Mouse (Mus musculus): ENCODE data around the gene Npas1. TPM values are rescaled to one million over a fixed set of nuclear protein-coding genes. Genes with fewer than 3 reads are reported as not detected.

Gene Npas1
- polyA plus RNA-seq, 1 experiment = not detected

DNA sequence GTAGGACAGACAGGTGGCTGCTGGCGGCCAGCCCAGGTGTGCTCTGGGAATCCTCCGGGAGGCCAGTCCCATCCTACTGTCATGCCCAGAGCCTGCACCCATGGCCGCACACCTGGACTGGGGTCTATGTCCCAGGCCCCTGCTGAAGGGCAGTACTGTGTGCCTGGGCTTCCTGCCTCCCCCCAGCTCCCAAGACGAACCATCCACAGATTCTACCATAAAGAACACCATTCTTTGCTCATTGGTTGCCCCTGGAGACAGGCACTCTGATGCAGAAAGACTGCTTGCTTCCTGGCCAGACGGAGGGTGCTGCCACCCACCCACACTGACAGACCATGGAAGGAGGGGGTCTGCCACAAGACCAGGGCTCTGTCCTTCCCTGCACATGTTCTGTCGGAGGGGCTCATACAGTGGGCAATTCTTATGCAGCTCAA, 22.2 kb upstream of the Npas1 start:
- no peak for TF ChIP-seq POLR2A (IDR thresholded peaks at IDR 0.05; ENCODE audit: borderline replicate concordance, low read depth, low read length)
- no peak for TF ChIP-seq CTCF (IDR thresholded peaks at IDR 0.05; ENCODE audit: low read depth, low read length)
- H3K4me3 ChIP-seq (ENCODE audit: insufficient read depth, low read length) = no peak overlapping the region
- no peak overlapping the region for H3K27ac ChIP-seq (ENCODE audit: insufficient read depth, low read depth, low read length)
- H3K4me1 ChIP-seq (ENCODE audit: control insufficient read depth, insufficient read depth, low read length) = no peaks in the 10 kb centered on the region

DNA sequence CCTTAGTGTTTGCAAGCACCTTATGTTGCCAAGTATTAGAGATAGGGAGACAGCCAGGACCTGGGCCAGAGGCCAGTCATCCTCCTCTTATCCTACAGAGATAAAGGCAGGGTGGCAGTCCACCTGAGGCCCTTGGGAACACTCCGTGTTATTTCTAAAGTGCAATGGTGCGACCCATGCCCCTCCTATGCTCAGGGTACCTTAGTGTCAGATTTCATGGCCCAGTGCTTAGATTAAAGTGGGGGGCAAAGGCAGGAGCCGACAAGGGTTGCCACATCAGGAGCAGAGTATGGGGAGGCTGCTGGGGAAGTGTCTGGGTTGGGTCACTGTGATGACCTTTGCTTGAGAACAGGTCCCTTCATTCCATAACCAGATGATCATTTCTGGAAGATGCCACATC, 18.7 kb upstream of the Npas1 start:
- 0 out of 2 replicates have a peak, but pooled peaks cover 2% of the 10 kb centered on the region for H3K4me1 ChIP-seq (ENCODE audit: control insufficient read depth, insufficient read depth, low read length)
- H3K27ac ChIP-seq (ENCODE audit: insufficient read depth, low read depth, low read length) = no peak overlapping the region
- TF ChIP-seq CTCF (IDR thresholded peaks at IDR 0.05; ENCODE audit: low read depth, low read length) (no peak), POLR2A (IDR thresholded peaks at IDR 0.05; ENCODE audit: borderline replicate concordance, low read depth, low read length) (no peak)
- no peak overlapping the region for H3K4me3 ChIP-seq (ENCODE audit: insufficient read depth, low read length)

DNA sequence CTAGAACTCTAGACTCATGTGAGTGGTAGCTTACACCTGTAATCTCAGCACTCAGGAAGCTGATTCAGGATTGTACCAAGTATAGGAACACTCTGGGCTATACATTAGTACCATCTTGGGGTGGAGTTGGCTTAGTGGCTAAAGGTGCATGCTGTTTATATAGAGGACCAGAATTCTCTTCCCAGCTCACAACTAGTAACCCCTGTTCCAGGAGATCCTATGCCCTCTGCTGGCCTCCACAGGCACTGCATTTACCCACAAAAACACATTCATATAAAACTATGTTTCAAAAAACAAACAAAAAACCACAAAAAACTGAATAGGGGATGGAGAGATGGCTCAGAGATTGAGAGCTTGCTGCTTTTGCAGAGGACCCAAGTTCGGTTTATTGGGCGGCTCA, 15.8 kb upstream of the Npas1 start:
- Histone ChIP-seq H3K4me3 (ENCODE audit: insufficient read depth, low read length) (no peak overlapping the region), H3K27ac (ENCODE audit: insufficient read depth, low read depth, low read length) (no peak overlapping the region), H3K4me1 (ENCODE audit: control insufficient read depth, insufficient read depth, low read length) (0 out of 2 replicates have a peak, but pooled peaks cover 2% of the 10 kb centered on the region)
- TF ChIP-seq CTCF (IDR thresholded peaks at IDR 0.05; ENCODE audit: low read depth, low read length) = no peak
- no peak for TF ChIP-seq POLR2A (IDR thresholded peaks at IDR 0.05; ENCODE audit: borderline replicate concordance, low read depth, low read length)

DNA sequence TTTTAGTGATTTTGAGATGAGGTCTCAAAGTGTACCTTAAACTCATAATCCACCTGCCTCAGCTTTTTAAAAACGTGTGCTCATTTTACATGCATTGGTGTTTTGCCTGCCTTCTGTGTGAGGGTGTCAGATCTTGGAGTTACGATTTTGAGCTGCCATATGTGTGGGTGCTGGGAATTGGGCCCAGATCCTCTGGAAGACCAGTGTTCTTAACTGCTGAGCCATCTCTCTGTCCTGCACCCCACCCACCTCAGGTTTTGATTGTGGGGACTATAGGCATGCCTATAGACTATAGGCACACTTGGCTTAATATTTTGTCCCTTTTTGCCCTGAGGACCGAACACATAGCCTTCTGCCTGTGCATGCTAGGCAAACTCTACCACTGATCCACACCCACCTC, 14.7 kb upstream of the Npas1 start:
- H3K4me1 ChIP-seq (ENCODE audit: control insufficient read depth, insufficient read depth, low read length) = 0 out of 2 replicates have a peak, but pooled peaks cover 2% of the 10 kb centered on the region
- TF ChIP-seq CTCF (IDR thresholded peaks at IDR 0.05; ENCODE audit: low read depth, low read length) (no peak), POLR2A (IDR thresholded peaks at IDR 0.05; ENCODE audit: borderline replicate concordance, low read depth, low read length) (no peak)
- H3K4me3 ChIP-seq (ENCODE audit: insufficient read depth, low read length) = no peak overlapping the region
- H3K27ac ChIP-seq (ENCODE audit: insufficient read depth, low read depth, low read length) = no peak overlapping the region

DNA sequence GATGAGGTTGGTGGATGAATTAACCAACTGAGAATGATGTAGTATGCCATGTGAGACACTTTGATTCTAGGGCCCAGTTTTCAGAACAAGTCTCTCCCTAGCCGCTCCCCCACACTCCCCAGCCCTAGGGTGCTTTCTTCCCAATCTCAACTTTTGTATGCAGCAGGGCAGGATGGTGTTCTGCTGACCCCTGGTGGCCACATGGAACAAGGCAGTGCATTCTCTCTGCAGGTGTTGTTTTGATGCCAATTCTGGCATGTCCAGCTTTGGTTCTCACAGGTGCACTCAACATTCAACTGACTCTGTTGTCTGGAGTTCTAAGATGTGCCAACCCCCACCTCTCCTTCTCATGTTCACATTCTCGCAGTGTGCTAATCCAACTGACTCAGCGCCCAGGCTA, 14.2 kb upstream of the Npas1 start:
- Histone ChIP-seq H3K4me3 (ENCODE audit: insufficient read depth, low read length) (no peak overlapping the region), H3K4me1 (ENCODE audit: control insufficient read depth, insufficient read depth, low read length) (0 out of 2 replicates have a peak, but pooled peaks cover 2% of the 10 kb centered on the region)
- TF ChIP-seq POLR2A (IDR thresholded peaks at IDR 0.05; ENCODE audit: borderline replicate concordance, low read depth, low read length) = no peak
- TF ChIP-seq CTCF (IDR thresholded peaks at IDR 0.05; ENCODE audit: low read depth, low read length) = peak; percentile 96

DNA sequence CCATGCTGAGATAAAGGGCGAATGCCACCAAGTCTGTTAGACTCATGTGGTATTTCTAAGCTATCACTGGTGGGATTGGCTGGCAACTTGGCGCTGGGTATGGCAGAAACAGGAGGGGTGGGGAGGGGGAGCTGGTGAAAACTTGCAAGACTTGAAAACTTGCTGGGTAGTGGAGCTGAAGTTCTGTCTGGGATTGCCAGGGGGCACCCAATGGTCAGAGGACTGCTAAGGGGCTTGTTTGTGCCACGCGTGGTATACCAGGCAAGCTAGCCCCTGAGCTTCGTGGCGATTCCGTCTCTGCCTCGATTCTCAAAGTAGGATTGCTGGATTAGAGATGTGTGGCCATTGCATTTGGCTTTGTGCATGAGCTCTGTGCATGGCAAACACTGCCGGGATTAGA, 12.4 kb upstream of the Npas1 start:
- no peak for TF ChIP-seq CTCF (IDR thresholded peaks at IDR 0.05; ENCODE audit: low read depth, low read length)
- no peak for TF ChIP-seq POLR2A (IDR thresholded peaks at IDR 0.05; ENCODE audit: borderline replicate concordance, low read depth, low read length)
- Histone ChIP-seq H3K27ac (ENCODE audit: insufficient read depth, low read depth, low read length) (no peak overlapping the region), H3K4me3 (ENCODE audit: insufficient read depth, low read length) (no peak overlapping the region), H3K4me1 (ENCODE audit: control insufficient read depth, insufficient read depth, low read length) (0 out of 2 replicates have a peak, but pooled peaks cover 2% of the 10 kb centered on the region)

More for the DNA sequence above, 14.2 kb upstream of the Npas1 start:
- no peak overlapping the region for H3K27ac ChIP-seq (ENCODE audit: insufficient read depth, low read depth, low read length)

DNA sequence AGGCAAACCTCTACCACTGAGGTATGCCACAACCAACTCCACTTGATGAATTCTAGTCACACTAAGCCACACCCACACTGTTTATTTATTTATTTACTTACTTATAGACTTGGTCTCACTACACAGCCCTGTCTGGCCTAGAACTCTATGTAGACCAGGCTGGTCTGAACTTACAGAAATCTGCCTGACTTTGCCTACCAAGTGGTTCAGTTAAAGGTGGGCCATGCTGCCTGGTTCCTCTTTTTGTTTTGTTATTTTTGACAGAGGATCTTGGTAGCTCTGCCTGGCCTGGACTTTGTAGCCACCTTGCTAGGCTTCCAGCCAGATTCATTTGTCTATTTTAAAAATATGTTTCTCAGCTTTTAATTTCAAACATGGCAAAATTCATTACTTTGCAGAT, 11.3 kb upstream of the Npas1 start:
- TF ChIP-seq CTCF (IDR thresholded peaks at IDR 0.05; ENCODE audit: low read depth, low read length) (no peak), POLR2A (IDR thresholded peaks at IDR 0.05; ENCODE audit: borderline replicate concordance, low read depth, low read length) (no peak)
- 0 out of 2 replicates have a peak, but pooled peaks cover 2% of the 10 kb centered on the region for H3K4me1 ChIP-seq (ENCODE audit: control insufficient read depth, insufficient read depth, low read length)
- H3K4me3 ChIP-seq (ENCODE audit: insufficient read depth, low read length) = no peak overlapping the region
- no peak overlapping the region for H3K27ac ChIP-seq (ENCODE audit: insufficient read depth, low read depth, low read length)

DNA sequence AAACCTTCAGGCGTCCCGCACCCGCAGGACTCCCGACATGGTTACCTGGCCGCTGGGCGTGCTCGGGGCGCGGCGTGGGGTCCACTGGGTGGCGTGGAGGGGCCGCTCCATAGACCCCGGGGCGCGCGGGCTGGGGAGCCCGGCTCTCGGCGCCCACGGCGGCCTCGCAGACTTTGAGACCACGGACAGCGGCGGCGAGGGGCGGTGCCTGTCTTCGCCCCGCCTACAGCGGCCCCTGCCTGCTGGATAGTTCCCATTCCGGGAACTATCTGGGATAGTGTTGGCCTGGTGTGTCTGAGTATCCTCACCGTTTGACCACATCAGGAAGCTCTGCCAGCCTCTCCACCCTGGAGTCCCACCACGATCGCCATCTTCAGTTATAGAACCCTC, 933 bp downstream of the Npas1 start:
- no peak overlapping the region for H3K27ac ChIP-seq (ENCODE audit: insufficient read depth, low read depth, low read length)
- no peak overlapping the region for H3K4me3 ChIP-seq (ENCODE audit: insufficient read depth, low read length)
- TF ChIP-seq POLR2A (IDR thresholded peaks at IDR 0.05; ENCODE audit: borderline replicate concordance, low read depth, low read length) = no peak
- TF ChIP-seq CTCF (IDR thresholded peaks at IDR 0.05; ENCODE audit: low read depth, low read length) = no peak
- H3K4me1 ChIP-seq (ENCODE audit: control insufficient read depth, insufficient read depth, low read length) = no peaks in the 10 kb centered on the region

DNA sequence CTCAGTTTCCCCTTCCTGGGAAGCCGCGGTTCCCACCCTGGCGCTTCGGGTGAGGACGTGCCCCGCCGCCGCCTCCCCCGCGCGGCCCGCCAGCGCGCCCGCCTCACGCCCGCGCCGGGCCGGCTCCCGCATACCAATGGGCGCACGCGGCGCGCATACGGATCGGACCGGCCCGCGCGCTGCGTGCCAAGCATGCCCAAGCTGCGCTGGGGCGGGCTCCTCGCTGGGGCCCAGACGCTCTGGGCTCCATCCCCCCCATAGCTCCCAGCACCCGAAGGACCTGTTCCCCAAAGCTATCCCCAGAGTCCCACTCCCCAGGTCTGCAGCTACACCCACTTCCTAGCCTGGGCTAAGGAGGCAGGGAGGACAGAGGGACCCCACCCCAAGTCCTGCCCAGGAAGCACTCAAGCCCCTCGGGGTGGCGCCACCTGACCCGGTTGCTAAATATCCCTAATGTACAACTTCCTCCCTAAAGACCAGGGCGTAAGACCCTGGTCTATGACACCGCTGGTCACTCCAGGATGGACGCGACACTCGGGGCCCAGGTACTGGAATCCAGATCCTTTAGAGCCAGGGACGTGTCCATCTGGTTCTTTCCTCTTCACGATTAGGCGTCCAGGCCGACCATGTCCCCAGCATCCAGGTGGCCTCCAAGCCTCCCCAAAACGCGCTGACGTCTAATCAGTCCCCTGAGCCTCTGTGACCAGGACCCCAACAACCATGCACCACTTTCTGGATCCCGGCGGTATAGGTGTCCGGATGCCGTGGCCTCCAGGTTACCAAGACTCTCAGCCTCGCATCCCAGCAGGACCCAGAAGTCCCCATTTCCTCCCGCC, 1.5 kb downstream of the Npas1 start:
- Histone ChIP-seq H3K4me1 (ENCODE audit: control insufficient read depth, insufficient read depth, low read length) (no peaks in the 10 kb centered on the region), H3K27ac (ENCODE audit: insufficient read depth, low read depth, low read length) (no peak overlapping the region), H3K4me3 (ENCODE audit: insufficient read depth, low read length) (no peak overlapping the region)
- TF ChIP-seq CTCF (IDR thresholded peaks at IDR 0.05; ENCODE audit: low read depth, low read length) = no peak
- TF ChIP-seq POLR2A (IDR thresholded peaks at IDR 0.05; ENCODE audit: borderline replicate concordance, low read depth, low read length) = no peak

DNA sequence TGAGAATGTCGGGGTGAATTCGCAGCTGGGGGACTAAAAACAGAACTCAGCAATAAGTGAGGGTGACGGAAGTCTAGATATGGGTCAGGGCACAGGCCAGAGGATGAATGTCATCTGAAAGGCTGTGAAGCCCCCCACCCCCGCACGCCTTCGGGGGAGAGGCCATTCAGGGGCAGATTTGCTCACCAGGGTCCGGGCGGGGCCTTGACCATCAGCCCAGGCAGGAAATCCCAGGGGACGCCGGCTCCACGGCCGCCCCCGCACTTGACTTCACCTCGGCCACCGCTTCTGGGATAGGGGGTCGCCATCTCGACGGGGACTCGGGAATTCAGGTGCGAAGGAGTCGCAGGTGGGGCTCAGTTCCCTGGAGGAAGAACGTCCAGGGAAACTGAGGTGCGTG, 2.2 kb downstream of the Npas1 start:
- H3K4me1 ChIP-seq (ENCODE audit: control insufficient read depth, insufficient read depth, low read length) = no peaks in the 10 kb centered on the region
- no peak overlapping the region for H3K4me3 ChIP-seq (ENCODE audit: insufficient read depth, low read length)
- no peak overlapping the region for H3K27ac ChIP-seq (ENCODE audit: insufficient read depth, low read depth, low read length)
- TF ChIP-seq POLR2A (IDR thresholded peaks at IDR 0.05; ENCODE audit: borderline replicate concordance, low read depth, low read length) = no peak
- no peak for TF ChIP-seq CTCF (IDR thresholded peaks at IDR 0.05; ENCODE audit: low read depth, low read length)

Measured in bone marrow macrophage, adult 2 months (primary cell).